Comparison of ENCODE assay signal across 29 mouse cellular contexts in genomic region chr9:61489147-61489546, GRCm38 (mm10).
DNase-seq lines count a peak whose midpoint lies in the region; ATAC-seq lines count a peak whose summit lies in the region.
"Had no signal": no experiment of that assay in that cellular context is flagged by ENCODE, and none has a peak within 500 bp of the region (broad histone marks: within the 10 kb centered on the region; RNA-seq: fewer than 3 reads in every experiment).

No protein-coding gene starts in this region.

- no peaks in the 10 kb centered on the region for H3K36me3 ChIP-seq in midbrain, embryonic 10.5 days
- no peaks in the 10 kb centered on the region for H3K36me3 ChIP-seq in midbrain, embryonic 15.5 days (replicated peaks)
- no peaks in the 10 kb centered on the region for H3K36me3 ChIP-seq in midbrain, embryonic 14.5 days (ENCODE audit: control insufficient read depth, insufficient read depth, low read length)
- no peaks in the 10 kb centered on the region for H3K36me3 ChIP-seq in hindbrain, embryonic 12.5 days
- H3K36me3 ChIP-seq: embryonic facial prominence, embryonic 12.5 days; embryonic facial prominence, embryonic 15.5 days; forebrain, embryonic 12.5 days; G1E; heart, embryonic 10.5 days; heart, embryonic 13.5 days; hindbrain, embryonic 13.5 days had no signal

- ATAC-seq in midbrain, embryonic 15.5 days (replicated peaks): no peak; the same call in 1 of the 2 replicates
- ATAC-seq in midbrain, embryonic 14.5 days (ENCODE audit: low FRiP score, low TSS enrichment): no peak
- no peak for ATAC-seq in hindbrain, embryonic 12.5 days (ENCODE audit: low FRiP score)
- ATAC-seq: forebrain, embryonic 16.5 days; hindbrain, embryonic 16.5 days; Patski had no signal

- no peak overlapping the region for H3K4me3 ChIP-seq in midbrain, embryonic 10.5 days
- no peak overlapping the region for H3K4me3 ChIP-seq in midbrain, embryonic 15.5 days
- no peak overlapping the region for H3K4me3 ChIP-seq in midbrain, embryonic 14.5 days (replicated peaks; ENCODE audit: low read depth, low read length)
- no peak overlapping the region for H3K4me3 ChIP-seq in hindbrain, embryonic 12.5 days
- H3K4me3 ChIP-seq: embryonic facial prominence, embryonic 12.5 days; embryonic facial prominence, embryonic 15.5 days; forebrain, embryonic 12.5 days; heart, adult 2 months; heart, embryonic 10.5 days; heart, embryonic 13.5 days; hindbrain, embryonic 13.5 days had no signal

- H3K9ac ChIP-seq in midbrain, embryonic 15.5 days: no peak overlapping the region
- no peak overlapping the region for H3K9ac ChIP-seq in midbrain, embryonic 14.5 days (replicated peaks; ENCODE audit: low read length)
- no peak overlapping the region for H3K9ac ChIP-seq in hindbrain, embryonic 12.5 days
- H3K9ac ChIP-seq: embryonic facial prominence, embryonic 12.5 days; embryonic facial prominence, embryonic 15.5 days; forebrain, embryonic 12.5 days; heart, embryonic 13.5 days; hindbrain, embryonic 13.5 days had no signal

- H3K4me1 ChIP-seq in midbrain, embryonic 10.5 days: peaks cover 47% of the 10 kb centered on the region
- peaks cover 18% of the 10 kb centered on the region for H3K4me1 ChIP-seq in midbrain, embryonic 15.5 days
- peaks cover 6% of the 10 kb centered on the region; the same call in 1 of the 2 replicates for H3K4me1 ChIP-seq in midbrain, embryonic 14.5 days (ENCODE audit: control insufficient read depth, insufficient read depth, low read length)
- H3K4me1 ChIP-seq in hindbrain, embryonic 12.5 days: no peaks in the 10 kb centered on the region; the same call in 1 of the 2 replicates
- H3K4me1 ChIP-seq: embryonic facial prominence, embryonic 12.5 days; heart, embryonic 13.5 days had no signal

- DNase-seq in midbrain, embryonic 10.5 days (ENCODE audit: low spot score): no peak
- DNase-seq in midbrain, embryonic 14.5 days: peak; percentile 55
- DNase-seq in retina, embryonic 14.5 days (ENCODE audit: low spot score): peak; percentile 38
- DNase-seq in lung, postnatal 10 days: no peak
- no peak for DNase-seq in heart, postnatal 4 days
- DNase-seq: adrenal gland, postnatal 10 days; adrenal gland, postnatal 36 days; B cell, adult 2 months; cerebellum, adult 11 months; cerebellum, adult 2 months; cerebellum, adult 9-11 months; cerebellum, postnatal 25 days; gastrocnemius, postnatal 10 days; gastrocnemius, postnatal 36 days; heart, adult 2 months; heart, postnatal 14 days had no signal

- H3K27ac ChIP-seq in midbrain, embryonic 10.5 days (replicated peaks): peak overlapping the region; percentile 46; the same call in 1 of the 2 replicates
- no peak overlapping the region for H3K27ac ChIP-seq in midbrain, embryonic 15.5 days
- H3K27ac ChIP-seq in midbrain, embryonic 14.5 days (replicated peaks; ENCODE audit: low read depth, low read length): no peak overlapping the region
- no peak overlapping the region for H3K27ac ChIP-seq in hindbrain, embryonic 12.5 days
- H3K27ac ChIP-seq: embryonic facial prominence, embryonic 12.5 days; embryonic facial prominence, embryonic 15.5 days; forebrain, embryonic 12.5 days; heart, adult 2 months; heart, embryonic 10.5 days; heart, embryonic 13.5 days; hindbrain, embryonic 13.5 days had no signal

- 7% methylated on average over 9 of the region's 9 CpGs for WGBS in midbrain, embryonic 10.5 days
- 5% methylated on average over 9 of the region's 9 CpGs for WGBS in midbrain, embryonic 15.5 days
- WGBS in midbrain, embryonic 14.5 days: 4% methylated on average over 9 of the region's 9 CpGs
- 24% methylated on average over 9 of the region's 9 CpGs for WGBS in hindbrain, embryonic 12.5 days

- H3K4me2 ChIP-seq in midbrain, embryonic 15.5 days: no peak overlapping the region
- H3K4me2 ChIP-seq in midbrain, embryonic 14.5 days (ENCODE audit: low read length): no peak overlapping the region
- no peak overlapping the region for H3K4me2 ChIP-seq in hindbrain, embryonic 12.5 days (replicated peaks)
- H3K4me2 ChIP-seq: embryonic facial prominence, embryonic 12.5 days; embryonic facial prominence, embryonic 15.5 days; forebrain, embryonic 12.5 days; heart, embryonic 13.5 days; hindbrain, embryonic 13.5 days had no signal

- no peaks in the 10 kb centered on the region for H3K9me3 ChIP-seq in midbrain, embryonic 10.5 days (replicated peaks)
- H3K9me3 ChIP-seq in midbrain, embryonic 15.5 days: no peaks in the 10 kb centered on the region
- no peaks in the 10 kb centered on the region for H3K9me3 ChIP-seq in midbrain, embryonic 14.5 days (ENCODE audit: control insufficient read depth, low read length)
- no peaks in the 10 kb centered on the region for H3K9me3 ChIP-seq in hindbrain, embryonic 12.5 days (replicated peaks)
- H3K9me3 ChIP-seq: embryonic facial prominence, embryonic 12.5 days; embryonic facial prominence, embryonic 15.5 days; forebrain, embryonic 12.5 days; G1E; heart, embryonic 10.5 days; heart, embryonic 13.5 days; hindbrain, embryonic 13.5 days had no signal

- peaks cover 46% of the 10 kb centered on the region for H3K27me3 ChIP-seq in midbrain, embryonic 10.5 days (ENCODE audit: low read depth, poor library complexity, severe bottlenecking)
- peaks cover 4% of the 10 kb centered on the region; the same call in 1 of the 2 replicates for H3K27me3 ChIP-seq in midbrain, embryonic 15.5 days (replicated peaks)
- H3K27me3 ChIP-seq in midbrain, embryonic 14.5 days (ENCODE audit: control insufficient read depth, insufficient read depth, low read length): peaks cover 4% of the 10 kb centered on the region; the same call in 1 of the 2 replicates
- H3K27me3 ChIP-seq in hindbrain, embryonic 12.5 days: peaks cover 27% of the 10 kb centered on the region
- H3K27me3 ChIP-seq: CH12.LX, Patski had no signal

Comparison
In these comparisons a context has a peak if more than half of its experiments do, and no peak if none do; other contexts are left out.
1. DNase-seq: peak in midbrain, embryonic 14.5 days (single experiment) and retina, embryonic 14.5 days (single experiment); none in midbrain, embryonic 10.5 days (single experiment), lung, postnatal 10 days (single experiment) and heart, postnatal 4 days (single experiment).